Mouse (Mus musculus) spleen, adult 2 months (tissue): ENCODE measurements at regions not wholly inside any gene's neighbourhood (a gene's known extent, or its start where the extent isn't known, plus 50 kb on each side); places are given as distances from the start of the nearest gene placed in this dataset.

Source experiments
- CTCF ChIP-seq: fragments of 200-500 bp; IDR thresholded peaks from 2 replicates; pipeline ENCODE4 v1.5.1; 2011; ENCODE audit warnings: mild to moderate bottlenecking, inconsistent platforms; ENCODE audit not compliant: insufficient read depth, insufficient read length, insufficient replicate concordance; ENCODE audit errors: extremely low read depth
- POLR2A ChIP-seq: fragments of 200-500 bp; IDR thresholded peaks from 2 replicates; pipeline ENCODE4 v1.6.1; 2011; ENCODE audit warnings: low read depth, low read length, inconsistent platforms

- TF ChIP-seq POLR2A (no peak), CTCF (no peak)
These were observed 200.3 kb upstream of the Gm9833 start for GRCm38 (mm10) chr3:9887627-9887994.
